Mouse (Mus musculus): ENCODE measurements around the gene Sarnp. TPM values are rescaled to one million over a fixed set of nuclear protein-coding genes. Genes with fewer than 3 reads are reported as not detected.
"Not testable (repeated sequence)": the region's sequence is repeated elsewhere in the genome, so short reads cannot be mapped to it uniquely, and the experiment has no call there.

Sarnp gene
- polyA plus RNA-seq, 1 experiment from 2014 or later: 72.0 TPM

GRCm38 (mm10) chr10:128823087-128823486 is 6.0 kb downstream of the Sarnp start:
- not testable (repeated sequence) for H3K27ac ChIP-seq (ENCODE audit: low read depth); H3K36me3 ChIP-seq (replicated peaks; ENCODE audit: insufficient read depth, low read length); ATAC-seq; H3K9ac ChIP-seq (replicated peaks); H3K27me3 ChIP-seq (ENCODE audit: insufficient read depth, low read length); H3K9me3 ChIP-seq (ENCODE audit: low read length); DNase-seq
- peak overlapping the region; percentile 83 for H3K4me2 ChIP-seq (ENCODE audit: low read depth, low read length)
- 0 out of 2 replicates have a peak, but pooled peaks have one; percentile 4 for TF ChIP-seq CTCF (IDR thresholded peaks at IDR 0.05; ENCODE audit: low read depth)
- peaks cover 26% of the 10 kb centered on the region for H3K4me1 ChIP-seq (ENCODE audit: insufficient read depth)
- H3K4me3 ChIP-seq (ENCODE audit: low read depth, low read length): peak overlapping the region; percentile 87; the same call in 1 of the 2 replicates
- WGBS (ENCODE audit: insufficient replicate concordance): 73% methylated on average over 4 of the region's 4 CpGs

- Histone ChIP-seq H3K27ac (ENCODE audit: low read depth) (no peak overlapping the region), H3K36me3 (replicated peaks; ENCODE audit: insufficient read depth, low read length) (peaks cover 8% of the 10 kb centered on the region), H3K27me3 (ENCODE audit: insufficient read depth, low read length) (no peaks in the 10 kb centered on the region), H3K9ac (replicated peaks) (no peak overlapping the region), H3K9me3 (ENCODE audit: low read length) (no peaks in the 10 kb centered on the region), H3K4me1 (ENCODE audit: insufficient read depth) (peaks cover 26% of the 10 kb centered on the region), H3K4me2 (ENCODE audit: low read depth, low read length) (no peak overlapping the region), H3K4me3 (ENCODE audit: low read depth, low read length) (no peak overlapping the region)
- TF ChIP-seq EP300 (IDR thresholded peaks at IDR 0.05; ENCODE audit: low read depth) (no peak), CTCF (IDR thresholded peaks at IDR 0.05; ENCODE audit: low read depth) (no peak)
- DNase-seq (no peak), ATAC-seq (no peak)
- WGBS (ENCODE audit: insufficient replicate concordance): 91% methylated on average over 9 of the region's 9 CpGs
Measured at GRCm38 (mm10) chr10:128823821-128824220, 6.7 kb downstream of the Sarnp start.

GRCm38 (mm10) chr10:128837400-128837799 is 20.3 kb downstream of the Sarnp start:
- DNase-seq: no peak
- Histone ChIP-seq H3K9ac (replicated peaks) (no peak overlapping the region), H3K27me3 (ENCODE audit: insufficient read depth, low read length) (no peaks in the 10 kb centered on the region), H3K4me1 (ENCODE audit: insufficient read depth) (no peaks in the 10 kb centered on the region), H3K9me3 (ENCODE audit: low read length) (no peaks in the 10 kb centered on the region; the same call in 1 of the 2 replicates), H3K27ac (ENCODE audit: low read depth) (no peak overlapping the region), H3K4me3 (ENCODE audit: low read depth, low read length) (no peak overlapping the region), H3K36me3 (replicated peaks; ENCODE audit: insufficient read depth, low read length) (peaks cover 51% of the 10 kb centered on the region), H3K4me2 (ENCODE audit: low read depth, low read length) (no peak overlapping the region)
- no peak for ATAC-seq
- no peak for TF ChIP-seq EP300 (IDR thresholded peaks at IDR 0.05; ENCODE audit: low read depth)
- 0 out of 2 replicates have a peak, but pooled peaks have one; percentile 16 for TF ChIP-seq CTCF (IDR thresholded peaks at IDR 0.05; ENCODE audit: low read depth)

GRCm38 (mm10) chr10:128839434-128839833 is 22.3 kb downstream of the Sarnp start:
- Histone ChIP-seq H3K4me2 (ENCODE audit: low read depth, low read length) (no peak overlapping the region), H3K27me3 (ENCODE audit: insufficient read depth, low read length) (no peaks in the 10 kb centered on the region), H3K36me3 (replicated peaks; ENCODE audit: insufficient read depth, low read length) (peaks cover 54% of the 10 kb centered on the region), H3K27ac (ENCODE audit: low read depth) (no peak overlapping the region), H3K9ac (replicated peaks) (no peak overlapping the region), H3K4me3 (ENCODE audit: low read depth, low read length) (no peak overlapping the region), H3K4me1 (ENCODE audit: insufficient read depth) (no peaks in the 10 kb centered on the region), H3K9me3 (ENCODE audit: low read length) (no peaks in the 10 kb centered on the region)
- no peak; the same call in 1 of the 2 replicates for ATAC-seq
- DNase-seq: no peak
- TF ChIP-seq CTCF (IDR thresholded peaks at IDR 0.05; ENCODE audit: low read depth) (no peak), EP300 (IDR thresholded peaks at IDR 0.05; ENCODE audit: low read depth) (peak; percentile 50; the same call in 1 of the 2 replicates)

- DNase-seq: no peak
- no peaks in the 10 kb centered on the region for H3K4me1 ChIP-seq (ENCODE audit: insufficient read depth)
- H3K27ac ChIP-seq (ENCODE audit: low read depth): no peak overlapping the region
- peaks cover 53% of the 10 kb centered on the region for H3K36me3 ChIP-seq (replicated peaks; ENCODE audit: insufficient read depth, low read length)
- 0 out of 2 replicates have a peak, but pooled peaks have one; percentile 23 for ATAC-seq
- H3K9ac ChIP-seq (replicated peaks): no peak overlapping the region
- no peak overlapping the region for H3K4me2 ChIP-seq (ENCODE audit: low read depth, low read length)
- no peak overlapping the region for H3K4me3 ChIP-seq (ENCODE audit: low read depth, low read length)
- no peaks in the 10 kb centered on the region for H3K9me3 ChIP-seq (ENCODE audit: low read length)
- TF ChIP-seq EP300 (IDR thresholded peaks at IDR 0.05; ENCODE audit: low read depth) (peak; percentile 75), CTCF (IDR thresholded peaks at IDR 0.05; ENCODE audit: low read depth) (no peak)
- H3K27me3 ChIP-seq (ENCODE audit: insufficient read depth, low read length): no peaks in the 10 kb centered on the region
Measured at GRCm38 (mm10) chr10:128840612-128841011, 23.5 kb downstream of the Sarnp start.

- DNase-seq (no peak), ATAC-seq (no peak)
- no peaks in the 10 kb centered on the region for H3K27me3 ChIP-seq (ENCODE audit: insufficient read depth, low read length)
- no peak overlapping the region for H3K4me3 ChIP-seq (ENCODE audit: low read depth, low read length)
- WGBS (ENCODE audit: insufficient replicate concordance): 93% methylated on average over 5 of the region's 5 CpGs
- TF ChIP-seq EP300 (IDR thresholded peaks at IDR 0.05; ENCODE audit: low read depth): no peak
- no peak for TF ChIP-seq CTCF (IDR thresholded peaks at IDR 0.05; ENCODE audit: low read depth)
- H3K4me2 ChIP-seq (ENCODE audit: low read depth, low read length): no peak overlapping the region
- H3K36me3 ChIP-seq (replicated peaks; ENCODE audit: insufficient read depth, low read length): peaks cover 58% of the 10 kb centered on the region
- H3K9ac ChIP-seq (replicated peaks): no peak overlapping the region
- no peaks in the 10 kb centered on the region for H3K9me3 ChIP-seq (ENCODE audit: low read length)
- H3K27ac ChIP-seq (ENCODE audit: low read depth): no peak overlapping the region
- H3K4me1 ChIP-seq (ENCODE audit: insufficient read depth): no peaks in the 10 kb centered on the region
Measured at GRCm38 (mm10) chr10:128843260-128843659, 26.1 kb downstream of the Sarnp start.

- DNase-seq (no peak), ATAC-seq (no peak)
- Histone ChIP-seq H3K4me2 (ENCODE audit: low read depth, low read length) (no peak overlapping the region), H3K9ac (replicated peaks) (no peak overlapping the region), H3K36me3 (replicated peaks; ENCODE audit: insufficient read depth, low read length) (peaks cover 56% of the 10 kb centered on the region), H3K27me3 (ENCODE audit: insufficient read depth, low read length) (no peaks in the 10 kb centered on the region), H3K4me3 (ENCODE audit: low read depth, low read length) (no peak overlapping the region), H3K9me3 (ENCODE audit: low read length) (no peaks in the 10 kb centered on the region), H3K4me1 (ENCODE audit: insufficient read depth) (no peaks in the 10 kb centered on the region), H3K27ac (ENCODE audit: low read depth) (no peak overlapping the region)
- WGBS (ENCODE audit: insufficient replicate concordance): 84% methylated on average over 2 of the region's 2 CpGs
- TF ChIP-seq CTCF (IDR thresholded peaks at IDR 0.05; ENCODE audit: low read depth): peak; percentile 69
- TF ChIP-seq EP300 (IDR thresholded peaks at IDR 0.05; ENCODE audit: low read depth): no peak
Measured at GRCm38 (mm10) chr10:128845516-128845915, 28.4 kb downstream of the Sarnp start.
